Mouse (Mus musculus): Measurements from ENCODE around the gene Nrcam. TPM values are rescaled to one million over a fixed set of nuclear protein-coding genes. Genes with fewer than 3 reads are reported as not detected.

Gene Nrcam
- polyA plus RNA-seq, 1 experiment: 0.06 TPM

- Histone ChIP-seq H3K4me1 (ENCODE audit: control insufficient read depth, insufficient read depth, insufficient read length, low read length) (no peaks in the 10 kb centered on the region), H3K36me3 (ENCODE audit: control insufficient read depth, insufficient read depth, low read length) (no peaks in the 10 kb centered on the region), H3K4me3 (ENCODE audit: low read depth, low read length) (no peak overlapping the region), H3K27me3 (ENCODE audit: control insufficient read depth, insufficient read depth, low read length) (no peaks in the 10 kb centered on the region), H3K27ac (ENCODE audit: insufficient read depth, low read depth, low read length) (no peak overlapping the region)
- WGBS: 86% methylated on average over 4 of the region's 4 CpGs
- TF ChIP-seq POLR2A (IDR thresholded peaks at IDR 0.05; ENCODE audit: low read depth, low read length) (no peak), CTCF (IDR thresholded peaks at IDR 0.05; ENCODE audit: extremely low read depth, insufficient read length, insufficient replicate concordance, low read depth, low read length) (no peak)
Measured at GRCm38 (mm10) chr12:44453791-44454190, 125.1 kb downstream of the Nrcam start.

GRCm38 (mm10) chr12:44457961-44458360 is 129.3 kb downstream of the Nrcam start:
- WGBS: 75% methylated on average over 4 of the region's 4 CpGs
- no peak overlapping the region for H3K4me3 ChIP-seq (ENCODE audit: low read depth, low read length)
- no peak overlapping the region for H3K27ac ChIP-seq (ENCODE audit: insufficient read depth, low read depth, low read length)
- TF ChIP-seq POLR2A (IDR thresholded peaks at IDR 0.05; ENCODE audit: low read depth, low read length): no peak
- no peak for TF ChIP-seq CTCF (IDR thresholded peaks at IDR 0.05; ENCODE audit: extremely low read depth, insufficient read length, insufficient replicate concordance, low read depth, low read length)
- H3K36me3 ChIP-seq (ENCODE audit: control insufficient read depth, insufficient read depth, low read length): no peaks in the 10 kb centered on the region
- H3K27me3 ChIP-seq (ENCODE audit: control insufficient read depth, insufficient read depth, low read length): no peaks in the 10 kb centered on the region
- no peaks in the 10 kb centered on the region for H3K4me1 ChIP-seq (ENCODE audit: control insufficient read depth, insufficient read depth, insufficient read length, low read length)

- no peaks in the 10 kb centered on the region for H3K27me3 ChIP-seq (ENCODE audit: control insufficient read depth, insufficient read depth, low read length)
- 69% methylated on average over 4 of the region's 4 CpGs for WGBS
Measured at GRCm38 (mm10) chr12:44462436-44462835, 133.8 kb downstream of the Nrcam start.

GRCm38 (mm10) chr12:44462976-44463375 is 134.3 kb downstream of the Nrcam start:
- Histone ChIP-seq H3K4me3 (ENCODE audit: low read depth, low read length) (no peak overlapping the region), H3K4me1 (ENCODE audit: control insufficient read depth, insufficient read depth, insufficient read length, low read length) (no peaks in the 10 kb centered on the region), H3K27ac (ENCODE audit: insufficient read depth, low read depth, low read length) (no peak overlapping the region), H3K36me3 (ENCODE audit: control insufficient read depth, insufficient read depth, low read length) (no peaks in the 10 kb centered on the region), H3K27me3 (ENCODE audit: control insufficient read depth, insufficient read depth, low read length) (no peaks in the 10 kb centered on the region)
- TF ChIP-seq CTCF (IDR thresholded peaks at IDR 0.05; ENCODE audit: extremely low read depth, insufficient read length, insufficient replicate concordance, low read depth, low read length) (no peak), POLR2A (IDR thresholded peaks at IDR 0.05; ENCODE audit: low read depth, low read length) (no peak)
- 66% methylated on average over 6 of the region's 6 CpGs for WGBS

More at GRCm38 (mm10) chr12:44462436-44462835, 133.8 kb downstream of the Nrcam start:
- TF ChIP-seq CTCF (IDR thresholded peaks at IDR 0.05; ENCODE audit: extremely low read depth, insufficient read length, insufficient replicate concordance, low read depth, low read length) (no peak), POLR2A (IDR thresholded peaks at IDR 0.05; ENCODE audit: low read depth, low read length) (no peak)
- no peak overlapping the region for H3K4me3 ChIP-seq (ENCODE audit: low read depth, low read length)
- H3K27ac ChIP-seq (ENCODE audit: insufficient read depth, low read depth, low read length): no peak overlapping the region
- H3K4me1 ChIP-seq (ENCODE audit: control insufficient read depth, insufficient read depth, insufficient read length, low read length): no peaks in the 10 kb centered on the region
- H3K36me3 ChIP-seq (ENCODE audit: control insufficient read depth, insufficient read depth, low read length): no peaks in the 10 kb centered on the region

GRCm38 (mm10) chr12:44471073-44471472 is 142.4 kb downstream of the Nrcam start:
- H3K4me1 ChIP-seq (ENCODE audit: control insufficient read depth, insufficient read depth, insufficient read length, low read length): no peaks in the 10 kb centered on the region
- no peak for TF ChIP-seq CTCF (IDR thresholded peaks at IDR 0.05; ENCODE audit: extremely low read depth, insufficient read length, insufficient replicate concordance, low read depth, low read length)
- TF ChIP-seq POLR2A (IDR thresholded peaks at IDR 0.05; ENCODE audit: low read depth, low read length): no peak
- WGBS: 78% methylated on average over 5 of the region's 5 CpGs
- no peak overlapping the region for H3K4me3 ChIP-seq (ENCODE audit: low read depth, low read length)
- no peak overlapping the region for H3K27ac ChIP-seq (ENCODE audit: insufficient read depth, low read depth, low read length)
- no peaks in the 10 kb centered on the region for H3K27me3 ChIP-seq (ENCODE audit: control insufficient read depth, insufficient read depth, low read length)
- no peaks in the 10 kb centered on the region for H3K36me3 ChIP-seq (ENCODE audit: control insufficient read depth, insufficient read depth, low read length)

- Histone ChIP-seq H3K36me3 (ENCODE audit: control insufficient read depth, insufficient read depth, low read length) (no peaks in the 10 kb centered on the region), H3K4me1 (ENCODE audit: control insufficient read depth, insufficient read depth, insufficient read length, low read length) (no peaks in the 10 kb centered on the region), H3K4me3 (ENCODE audit: low read depth, low read length) (no peak overlapping the region), H3K27me3 (ENCODE audit: control insufficient read depth, insufficient read depth, low read length) (no peaks in the 10 kb centered on the region), H3K27ac (ENCODE audit: insufficient read depth, low read depth, low read length) (no peak overlapping the region)
- TF ChIP-seq CTCF (IDR thresholded peaks at IDR 0.05; ENCODE audit: extremely low read depth, insufficient read length, insufficient replicate concordance, low read depth, low read length) (no peak), POLR2A (IDR thresholded peaks at IDR 0.05; ENCODE audit: low read depth, low read length) (no peak)
Measured at GRCm38 (mm10) chr12:44475355-44475754, 146.7 kb downstream of the Nrcam start.

- Histone ChIP-seq H3K27me3 (ENCODE audit: control insufficient read depth, insufficient read depth, low read length) (no peaks in the 10 kb centered on the region), H3K36me3 (ENCODE audit: control insufficient read depth, insufficient read depth, low read length) (no peaks in the 10 kb centered on the region), H3K4me3 (ENCODE audit: low read depth, low read length) (no peak overlapping the region), H3K4me1 (ENCODE audit: control insufficient read depth, insufficient read depth, insufficient read length, low read length) (no peaks in the 10 kb centered on the region), H3K27ac (ENCODE audit: insufficient read depth, low read depth, low read length) (no peak overlapping the region)
- no peak for TF ChIP-seq POLR2A (IDR thresholded peaks at IDR 0.05; ENCODE audit: low read depth, low read length)
- no peak for TF ChIP-seq CTCF (IDR thresholded peaks at IDR 0.05; ENCODE audit: extremely low read depth, insufficient read length, insufficient replicate concordance, low read depth, low read length)
- 76% methylated on average over 6 of the region's 6 CpGs for WGBS
Measured at GRCm38 (mm10) chr12:44479260-44480030, 150.8 kb downstream of the Nrcam start.

Measured in small intestine, adult 2 months (tissue).